Mouse (Mus musculus): ENCODE results near the gene Arntl.
"Not testable (repeated sequence)": the region's sequence is repeated elsewhere in the genome, so short reads cannot be mapped to it uniquely, and the experiment has no call there.

Arntl gene

GRCm38 (mm10) chr7:113253777-113254405 is 46.6 kb downstream of the Arntl start:
- DNase-seq, result peak; percentile 69

- peak; percentile 46 for DNase-seq
Observed at GRCm38 (mm10) chr7:113256046-113256445, 48.8 kb downstream of the Arntl start.

GRCm38 (mm10) chr7:113258430-113258829 is 51.2 kb downstream of the Arntl start:
- DNase-seq, result no peak

- peak; percentile 86 for DNase-seq
Observed at GRCm38 (mm10) chr7:113260321-113261167, 53.3 kb downstream of the Arntl start.

- DNase-seq, result no peak
Observed at GRCm38 (mm10) chr7:113261690-113262089, 54.4 kb downstream of the Arntl start.

GRCm38 (mm10) chr7:113262510-113263467 is 55.5 kb downstream of the Arntl start:
- not testable (repeated sequence) for DNase-seq

- no peak for DNase-seq
Observed at GRCm38 (mm10) chr7:113263990-113264389, 56.7 kb downstream of the Arntl start.

- peak; percentile 72 for DNase-seq
Observed at GRCm38 (mm10) chr7:113268287-113268686, 61.0 kb downstream of the Arntl start.

GRCm38 (mm10) chr7:113269081-113269480 is 61.8 kb downstream of the Arntl start:
- DNase-seq, result no peak

GRCm38 (mm10) chr7:113269921-113270320 is 62.7 kb downstream of the Arntl start:
- no peak for DNase-seq

- DNase-seq, result peak; percentile 59
Observed at GRCm38 (mm10) chr7:113270551-113270950, 63.3 kb downstream of the Arntl start.

GRCm38 (mm10) chr7:113270991-113271390 is 63.7 kb downstream of the Arntl start:
- no peak for DNase-seq

- no peak for DNase-seq
Observed at GRCm38 (mm10) chr7:113272338-113272997, 65.2 kb downstream of the Arntl start.

GRCm38 (mm10) chr7:113277245-113277644 is 70.0 kb downstream of the Arntl start:
- DNase-seq, result no peak

- no peak for DNase-seq
Observed at GRCm38 (mm10) chr7:113278493-113278892, 71.2 kb downstream of the Arntl start.

- DNase-seq, result no peak
Observed at GRCm38 (mm10) chr7:113279246-113279645, 72.0 kb downstream of the Arntl start.

GRCm38 (mm10) chr7:113285405-113285804 is 78.1 kb downstream of the Arntl start:
- DNase-seq, result no peak

GRCm38 (mm10) chr7:113289211-113289610 is 81.9 kb downstream of the Arntl start:
- no peak for DNase-seq

- no peak for DNase-seq
Observed at GRCm38 (mm10) chr7:113291741-113292140, 84.5 kb downstream of the Arntl start.

GRCm38 (mm10) chr7:113292193-113292592 is 84.9 kb downstream of the Arntl start:
- DNase-seq, result no peak

- DNase-seq, result no peak
Observed at GRCm38 (mm10) chr7:113294598-113294997, 87.3 kb downstream of the Arntl start.
